Mouse (Mus musculus): Measurements from ENCODE around the gene Inafm2.
A peak's percentile ranks its signal among the peaks of the same experiment; 100 is the strongest.

The Inafm2 gene

GRCm38 (mm10) chr2:118786525-118786924 lies 41.0 kb downstream of the Inafm2 start:
- DNase-seq = no peak

- DNase-seq = no peak
Measured at GRCm38 (mm10) chr2:118789501-118789900, 43.9 kb downstream of the Inafm2 start.

- DNase-seq = no peak
Measured at GRCm38 (mm10) chr2:118790221-118790550, 44.6 kb downstream of the Inafm2 start.

GRCm38 (mm10) chr2:118790551-118791525 lies 45.3 kb downstream of the Inafm2 start:
- DNase-seq = peak in 1 of 2 experiments; percentile 35

- DNase-seq = no peak
Measured at GRCm38 (mm10) chr2:118791591-118792258, 46.2 kb downstream of the Inafm2 start.

GRCm38 (mm10) chr2:118792259-118792613 lies 46.7 kb downstream of the Inafm2 start:
- DNase-seq = no peak

- DNase-seq = no peak
Measured at GRCm38 (mm10) chr2:118793636-118794035, 48.1 kb downstream of the Inafm2 start.

All from spleen, adult 18-20 months (tissue).